Mouse (Mus musculus) spleen, adult 2 months (tissue): ENCODE measurements around the gene Rfwd3.

Experiments used
- CTCF ChIP-seq: fragments of 200-500 bp; IDR thresholded peaks from 2 replicates; pipeline ENCODE4 v1.5.1; 2011; ENCODE audit warnings: mild to moderate bottlenecking, inconsistent platforms; ENCODE audit not compliant: insufficient read depth, insufficient read length, insufficient replicate concordance; ENCODE audit errors: extremely low read depth
- POLR2A ChIP-seq: fragments of 200-500 bp; IDR thresholded peaks from 2 replicates; pipeline ENCODE4 v1.6.1; 2011; ENCODE audit warnings: low read depth, low read length, inconsistent platforms

- TF ChIP-seq CTCF (no peak), POLR2A (no peak)
These were observed 17.9 kb downstream of the Rfwd3 start for GRCm38 (mm10) chr8:111282093-111282492.
